Mouse (Mus musculus) left cerebral cortex, adult 11 months (tissue): ENCODE measurements around the gene Stk25.
"Not testable (repeated sequence)": the region's sequence is repeated elsewhere in the genome, so short reads cannot be mapped to it uniquely, and the experiment has no call there.

Experiments used
- DNase-seq: peaks from one replicate; pipeline ENCODE4 v3.0.0; 2022; ENCODE audit warnings: low spot score

The Stk25 gene

GRCm38 (mm10) chr1:93658559-93658958 is at the start of gene Stk25:
TSS of gene Stk25 (minus strand) at chr1:93658659.
- DNase-seq = not testable (repeated sequence)

- DNase-seq = no peak
Measured at GRCm38 (mm10) chr1:93705389-93705788, 46.9 kb upstream of the Stk25 start.

- no peak for DNase-seq
Measured at GRCm38 (mm10) chr1:93704341-93704740, 45.9 kb upstream of the Stk25 start.

- DNase-seq = no peak
Measured at GRCm38 (mm10) chr1:93703472-93704048, 45.1 kb upstream of the Stk25 start.

- DNase-seq = no peak
Measured at GRCm38 (mm10) chr1:93702106-93702505, 43.6 kb upstream of the Stk25 start.

- DNase-seq = peak; percentile 70
Measured at GRCm38 (mm10) chr1:93699159-93699558, 40.7 kb upstream of the Stk25 start.

GRCm38 (mm10) chr1:93697317-93697716 is 38.9 kb upstream of the Stk25 start:
- DNase-seq = no peak

GRCm38 (mm10) chr1:93694966-93695365 is 36.5 kb upstream of the Stk25 start:
- DNase-seq = no peak

GRCm38 (mm10) chr1:93693943-93694342 is 35.5 kb upstream of the Stk25 start:
- no peak for DNase-seq

- no peak for DNase-seq
Measured at GRCm38 (mm10) chr1:93693502-93693901, 35.0 kb upstream of the Stk25 start.

- no peak for DNase-seq
Measured at GRCm38 (mm10) chr1:93692773-93693172, 34.3 kb upstream of the Stk25 start.

GRCm38 (mm10) chr1:93691786-93692357 is 33.4 kb upstream of the Stk25 start:
- DNase-seq = no peak

GRCm38 (mm10) chr1:93691106-93691505 is 32.6 kb upstream of the Stk25 start:
- no peak for DNase-seq

GRCm38 (mm10) chr1:93689901-93690496 is 31.5 kb upstream of the Stk25 start:
- DNase-seq = no peak

- DNase-seq = no peak
Measured at GRCm38 (mm10) chr1:93688154-93688553, 29.7 kb upstream of the Stk25 start.

GRCm38 (mm10) chr1:93686961-93687320 is 28.5 kb upstream of the Stk25 start:
- DNase-seq = no peak

- no peak for DNase-seq
Measured at GRCm38 (mm10) chr1:93686245-93686960, 27.9 kb upstream of the Stk25 start.

GRCm38 (mm10) chr1:93685401-93686244 is 27.2 kb upstream of the Stk25 start, which contains the start of gene Bok:
TSS of gene Bok (plus strand) at chr1:93685660.
- no peak for DNase-seq

- DNase-seq = no peak
Measured at GRCm38 (mm10) chr1:93679889-93680568, 21.6 kb upstream of the Stk25 start.

- no peak for DNase-seq
Measured at GRCm38 (mm10) chr1:93678386-93678785, 19.9 kb upstream of the Stk25 start.

GRCm38 (mm10) chr1:93672682-93673081 is 14.2 kb upstream of the Stk25 start:
- DNase-seq = no peak

GRCm38 (mm10) chr1:93669941-93670340 is 11.5 kb upstream of the Stk25 start:
- DNase-seq = no peak
